Mouse (Mus musculus) heart, embryonic 16.5 days (tissue): Measurements from ENCODE around the gene Lrmda. TPM values are rescaled to one million over a fixed set of nuclear protein-coding genes. Genes with fewer than 3 reads are reported as not detected.

Experiments used
- ATAC-seq: fragments of 200-750 bp; cut with Nextera tagmentation; replicated peaks from 2 replicates; pipeline ENCODE4 v1.8.0; 2017; ENCODE audit warnings: moderate number of reproducible peaks; ENCODE audit not compliant: insufficient read depth, low FRiP score; ENCODE audit errors: extremely low read depth
- H3K27ac ChIP-seq: fragments of 300-500 bp; sonication (generic); 2 replicates; pipeline ENCODE4 v1.5.1; 2014; ENCODE audit warnings: mild to moderate bottlenecking, low read length, control low read depth, moderate library complexity
- H3K27me3 ChIP-seq: fragments of 300-500 bp; sonication (generic); 2 replicates; pipeline ENCODE4 v1.6.1; 2014; ENCODE audit warnings: low read length, mixed read lengths; ENCODE audit not compliant: control insufficient read depth, insufficient read depth
- H3K36me3 ChIP-seq: fragments of 300-500 bp; sonication (generic); 2 replicates; pipeline ENCODE4 v1.6.1; 2014; ENCODE audit not compliant: control insufficient read depth, insufficient read depth
- H3K4me1 ChIP-seq: fragments of 300-500 bp; sonication (generic); 2 replicates; pipeline ENCODE4 v1.6.1; 2014; ENCODE audit warnings: low read length, mixed read lengths; ENCODE audit not compliant: control insufficient read depth, insufficient read depth
- H3K4me2 ChIP-seq: fragments of 300-500 bp; sonication (generic); 2 replicates; pipeline ENCODE4 v1.6.1; 2014; ENCODE audit warnings: low read depth, mild to moderate bottlenecking, control low read depth, low read length
- H3K4me3 ChIP-seq: fragments of 300-500 bp; sonication (generic); 2 replicates; pipeline ENCODE4 v1.5.1; 2014; ENCODE audit warnings: mild to moderate bottlenecking, control low read depth, low read length
- H3K9ac ChIP-seq: fragments of 300-500 bp; sonication (generic); 2 replicates; pipeline ENCODE4 v1.6.1; 2014; ENCODE audit warnings: low read length, control low read depth
- H3K9me3 ChIP-seq: fragments of 300-500 bp; sonication (generic); replicated peaks from 2 replicates; pipeline ENCODE4 v1.6.1; 2016; ENCODE audit warnings: low read length; ENCODE audit not compliant: control insufficient read depth
- WGBS: fragments of 180-500 bp; shearing (Covaris S2); extraction: QIAGEN DNeasy Blood & Tissue Kit; methylation state at CpG from one replicate; pipeline ENCODE4 v1.1.7; 2014; 5-methylcytosine and 5-hydroxymethylcytosine counted together
- polyA plus RNA-seq: library from polyadenylated mRNA; unstranded; fragments of >200 nt; fragmentation: Nextera tagmentation; extraction: Ambion mirVana; gene quantifications from 2 replicates; pipeline ENCODE4 v1.2.1, GENCODE M21; 2015

The Lrmda gene
- polyA plus RNA-seq, 1 experiment from 2014 or later = 0.55 TPM

- Histone ChIP-seq H3K4me1 (peaks cover 8% of the 10 kb centered on the region; the same call in 1 of the 2 replicates), H3K36me3 (no peaks in the 10 kb centered on the region), H3K27me3 (no peaks in the 10 kb centered on the region), H3K27ac (peak overlapping the region; percentile 69), H3K4me2 (no peak overlapping the region), H3K9me3 (no peaks in the 10 kb centered on the region), H3K4me3 (no peak overlapping the region), H3K9ac (no peak overlapping the region)
- 6% methylated on average over 2 of the region's 2 CpGs for WGBS
- no peak for ATAC-seq
These were observed 739.7 kb downstream of the Lrmda start for GRCm38 (mm10) chr14:22759216-22759615.

GRCm38 (mm10) chr14:22759673-22760072, 740.2 kb downstream of the Lrmda start:
- Histone ChIP-seq H3K36me3 (no peaks in the 10 kb centered on the region), H3K4me3 (no peak overlapping the region), H3K4me1 (peaks cover 8% of the 10 kb centered on the region; the same call in 1 of the 2 replicates), H3K27ac (peak overlapping the region; percentile 69), H3K9ac (no peak overlapping the region), H3K9me3 (no peaks in the 10 kb centered on the region), H3K4me2 (no peak overlapping the region), H3K27me3 (no peaks in the 10 kb centered on the region)
- ATAC-seq = peak; percentile 76

- ATAC-seq = 0 out of 2 replicates have a peak, but pooled peaks have one; percentile 53
- WGBS = 55% methylated on average over 7 of the region's 7 CpGs
- no peaks in the 10 kb centered on the region for H3K27me3 ChIP-seq
- H3K9me3 ChIP-seq = no peaks in the 10 kb centered on the region
- H3K4me3 ChIP-seq = no peak overlapping the region
- H3K9ac ChIP-seq = no peak overlapping the region
- H3K4me1 ChIP-seq = peaks cover 8% of the 10 kb centered on the region; the same call in 1 of the 2 replicates
- H3K27ac ChIP-seq = peak overlapping the region; percentile 25
- no peaks in the 10 kb centered on the region for H3K36me3 ChIP-seq
- H3K4me2 ChIP-seq = no peak overlapping the region
These were observed 740.9 kb downstream of the Lrmda start for GRCm38 (mm10) chr14:22760241-22761039.

GRCm38 (mm10) chr14:22781709-22782108, 762.2 kb downstream of the Lrmda start:
- Histone ChIP-seq H3K9ac (no peak overlapping the region), H3K4me1 (peaks cover 9% of the 10 kb centered on the region; the same call in 1 of the 2 replicates), H3K27ac (no peak overlapping the region), H3K4me3 (no peak overlapping the region), H3K36me3 (no peaks in the 10 kb centered on the region), H3K27me3 (no peaks in the 10 kb centered on the region), H3K4me2 (no peak overlapping the region), H3K9me3 (no peaks in the 10 kb centered on the region)
- ATAC-seq = no peak
- 60% methylated on average over 2 of the region's 2 CpGs for WGBS

- WGBS = 51% methylated on average over 2 of the region's 2 CpGs
These were observed 762.9 kb downstream of the Lrmda start for GRCm38 (mm10) chr14:22782365-22782764.

GRCm38 (mm10) chr14:22783211-22784161, 764.0 kb downstream of the Lrmda start:
- Histone ChIP-seq H3K9ac (no peak overlapping the region), H3K9me3 (no peaks in the 10 kb centered on the region), H3K4me2 (no peak overlapping the region), H3K4me3 (no peak overlapping the region), H3K27me3 (no peaks in the 10 kb centered on the region), H3K27ac (no peak overlapping the region), H3K4me1 (peaks cover 9% of the 10 kb centered on the region; the same call in 1 of the 2 replicates), H3K36me3 (no peaks in the 10 kb centered on the region)
- no peak for ATAC-seq
- WGBS = 42% methylated on average over 15 of the region's 15 CpGs

More at GRCm38 (mm10) chr14:22782365-22782764, 762.9 kb downstream of the Lrmda start:
- Histone ChIP-seq H3K27ac (no peak overlapping the region), H3K36me3 (no peaks in the 10 kb centered on the region), H3K9ac (no peak overlapping the region), H3K4me3 (no peak overlapping the region), H3K27me3 (no peaks in the 10 kb centered on the region), H3K4me2 (no peak overlapping the region), H3K9me3 (no peaks in the 10 kb centered on the region), H3K4me1 (peaks cover 9% of the 10 kb centered on the region; the same call in 1 of the 2 replicates)
- ATAC-seq = no peak

GRCm38 (mm10) chr14:22800020-22800419, 780.5 kb downstream of the Lrmda start:
- H3K4me2 ChIP-seq = no peak overlapping the region
- H3K27me3 ChIP-seq = no peaks in the 10 kb centered on the region
- H3K4me3 ChIP-seq = no peak overlapping the region
- H3K27ac ChIP-seq = no peak overlapping the region
- WGBS = 61% methylated on average over 4 of the region's 4 CpGs
- no peak overlapping the region for H3K9ac ChIP-seq
- no peaks in the 10 kb centered on the region for H3K9me3 ChIP-seq
- ATAC-seq = no peak
- H3K4me1 ChIP-seq = no peaks in the 10 kb centered on the region
- H3K36me3 ChIP-seq = no peaks in the 10 kb centered on the region

- H3K9me3 ChIP-seq = no peaks in the 10 kb centered on the region
- 79% methylated on average over 13 of the region's 13 CpGs for WGBS
- ATAC-seq = no peak
These were observed 781.5 kb downstream of the Lrmda start for GRCm38 (mm10) chr14:22800871-22801636.

More at GRCm38 (mm10) chr14:22800871-22801636, 781.5 kb downstream of the Lrmda start:
- Histone ChIP-seq H3K4me1 (no peaks in the 10 kb centered on the region), H3K36me3 (no peaks in the 10 kb centered on the region), H3K27ac (no peak overlapping the region), H3K4me3 (no peak overlapping the region), H3K4me2 (no peak overlapping the region), H3K27me3 (no peaks in the 10 kb centered on the region), H3K9ac (no peak overlapping the region)
